Mouse (Mus musculus) CD8-positive naive resting alpha-beta T cell, adult 2 months (primary cell): ENCODE measurements around the gene Ppp1r18.

Experiments
- DNase-seq, 2 experiments: peaks; one replicate each; pipeline ENCODE4 v3.0.0; 2022; ENCODE audit warnings: low read depth in 2 of 2, low spot score in 2 of 2

Ppp1r18 gene

DNA sequence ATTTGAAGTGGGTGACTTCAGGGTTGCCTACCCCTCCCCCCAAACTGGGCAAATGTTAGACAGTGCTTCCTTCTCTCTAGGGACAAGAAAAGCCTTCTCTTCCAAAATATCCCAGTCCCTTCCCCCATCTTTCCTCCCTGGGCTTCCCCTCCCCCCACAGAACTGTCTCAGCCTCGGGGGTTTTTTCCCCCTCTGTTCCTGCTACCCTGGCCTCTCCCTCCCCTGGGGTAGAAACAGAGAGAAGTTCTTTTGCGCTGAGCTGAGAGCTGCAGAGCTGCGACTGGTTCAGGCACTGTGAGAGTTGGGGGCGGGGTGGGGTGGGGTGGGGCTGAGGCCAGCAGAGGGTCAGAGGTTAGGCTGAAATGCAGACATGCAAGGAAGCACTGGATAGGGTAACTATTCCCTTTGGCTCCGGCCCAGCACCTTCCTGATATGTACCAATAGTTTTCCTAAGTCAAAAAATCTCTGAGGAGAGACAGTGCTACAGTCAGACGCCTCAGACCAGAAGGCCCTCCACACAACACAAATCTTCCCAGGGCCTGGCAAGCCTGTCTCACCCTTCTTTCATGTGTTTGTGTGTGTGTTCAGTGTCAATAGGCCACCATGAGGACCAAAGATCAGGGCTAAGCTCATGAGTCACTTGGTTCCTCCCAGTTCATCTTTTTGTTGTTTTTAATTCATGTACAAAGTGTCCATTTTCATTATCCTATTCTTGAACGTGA lies 4.1 kb downstream of the Ppp1r18 start:
- no peak for DNase-seq

GRCm38 (mm10) chr17:35870151-35870883 lies 4.9 kb downstream of the Ppp1r18 start:
- peak; percentile 62 to 75 for DNase-seq

GRCm38 (mm10) chr17:35870884-35871696 lies 5.7 kb downstream of the Ppp1r18 start:
- peak; percentile 60 to 79 for DNase-seq

DNA sequence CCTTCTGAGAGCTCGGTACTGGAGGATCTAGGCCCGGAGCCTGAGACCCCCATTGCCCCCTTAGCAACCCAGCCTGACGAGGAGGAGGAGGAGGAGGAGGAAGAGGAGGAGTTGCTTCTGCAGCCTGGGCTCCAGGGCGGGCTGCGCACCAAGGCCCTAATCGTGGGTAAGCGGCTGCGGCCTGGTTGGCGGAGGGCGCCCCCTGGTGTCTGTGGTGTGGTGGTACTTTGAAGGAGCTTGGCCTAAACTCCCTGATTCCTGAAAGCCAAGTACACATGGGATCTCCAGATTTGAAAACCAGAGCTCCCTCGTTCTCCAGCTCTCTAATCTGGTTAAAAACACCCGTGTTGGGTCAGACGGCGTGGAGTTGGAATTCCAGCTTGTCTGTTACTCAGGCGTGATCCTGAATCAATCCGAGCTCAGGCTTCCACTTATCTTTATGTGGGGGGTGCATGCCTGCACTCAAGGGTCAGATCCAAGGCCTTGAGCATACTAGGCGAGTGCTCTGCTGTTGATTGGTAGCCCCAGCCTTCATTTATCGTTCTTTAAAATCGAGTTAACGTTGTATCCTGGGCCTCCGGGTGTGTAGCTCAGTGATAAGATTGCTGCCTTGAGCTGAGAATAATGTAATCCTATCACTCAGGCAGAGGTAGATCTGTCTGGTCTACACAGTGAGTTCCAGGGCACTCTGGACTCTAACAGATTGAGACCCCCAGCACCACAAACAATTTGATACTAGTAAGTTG lies 8.6 kb downstream of the Ppp1r18 start:
- peak; percentile 79 to 81 for DNase-seq

DNA sequence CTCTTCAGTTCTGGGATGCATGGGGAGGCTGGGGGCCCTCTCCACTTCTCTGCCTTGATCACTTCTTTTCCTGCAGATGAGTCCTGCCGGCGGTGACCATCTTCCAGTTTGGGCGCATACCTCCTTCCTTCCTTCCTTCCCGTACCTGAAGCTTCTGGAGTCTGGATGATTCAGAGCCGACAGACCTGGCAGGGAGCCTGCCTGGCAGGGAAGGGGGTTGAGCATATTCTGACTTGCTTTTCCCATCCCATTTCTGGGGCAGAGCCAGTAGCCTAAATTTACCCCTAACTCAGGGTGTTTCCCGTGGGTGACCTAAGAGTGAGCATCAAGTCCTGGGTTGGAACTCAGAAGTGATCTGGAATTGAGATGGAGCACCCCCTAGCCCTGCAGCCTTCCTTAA lies 9.3 kb downstream of the Ppp1r18 start:
- no peak for DNase-seq

DNA sequence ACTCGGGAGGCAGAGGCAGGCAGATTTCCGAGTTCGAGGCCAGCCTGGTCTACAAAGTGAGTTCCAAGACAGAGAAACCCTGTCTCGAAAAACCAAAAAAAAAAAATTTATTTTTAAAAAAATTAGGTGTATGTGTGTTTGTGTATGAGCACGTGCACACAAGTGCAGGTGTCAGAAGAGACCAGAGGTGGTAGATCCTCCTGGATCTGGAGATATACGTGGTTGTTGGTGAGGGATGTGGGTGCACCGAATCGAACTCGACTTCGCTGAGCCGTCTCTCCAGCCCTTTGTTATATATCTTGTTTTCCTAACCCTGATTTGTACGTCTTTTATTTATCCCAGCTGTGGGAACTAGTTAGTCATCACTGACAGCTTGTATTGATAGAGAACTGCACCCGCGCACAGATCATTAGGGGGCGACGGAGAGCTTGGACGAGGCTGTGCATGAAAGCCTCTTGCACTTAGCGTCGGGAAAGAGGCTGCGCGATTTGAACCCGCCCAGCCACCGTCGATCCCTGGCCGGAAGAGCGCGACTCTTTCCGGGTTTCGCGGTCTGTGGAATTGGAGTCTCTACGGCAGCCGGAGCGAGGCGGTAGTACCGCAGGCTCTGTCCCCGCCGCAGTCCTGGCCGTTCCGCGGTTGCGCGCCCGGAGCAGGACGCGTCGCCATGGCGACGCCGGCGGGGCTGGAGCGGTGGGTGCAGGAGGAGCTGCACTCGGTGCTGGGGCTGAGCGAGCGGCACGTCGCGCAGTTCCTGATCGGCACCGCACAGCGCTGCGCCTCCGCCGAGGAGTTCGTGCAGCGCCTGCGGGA lies 14.1 kb downstream of the Ppp1r18 start, which contains the start of gene Dhx16:
Gene Dhx16 (plus strand): TSS at position 575 of the 813 bp plus-strand sequence.
- peak; percentile 87 to 96 for DNase-seq

DNA sequence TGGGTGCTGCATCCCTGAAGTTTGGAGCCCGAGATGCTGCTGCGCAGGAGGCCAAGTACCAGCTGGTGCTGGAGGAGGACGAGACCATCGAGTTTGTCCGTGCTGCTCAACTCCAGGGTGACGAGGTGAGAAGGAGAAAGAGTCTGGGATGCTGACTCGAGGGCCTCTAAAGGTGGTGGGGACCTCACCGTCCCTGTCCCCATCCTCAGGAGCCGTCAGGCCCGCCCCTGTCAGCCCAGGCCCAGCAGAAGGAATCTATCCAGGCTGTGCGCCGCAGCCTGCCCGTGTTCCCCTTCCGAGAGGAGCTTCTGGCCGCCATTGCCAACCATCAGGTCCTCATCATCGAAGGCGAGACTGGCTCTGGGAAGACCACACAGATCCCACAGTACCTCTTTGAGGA lies 17.5 kb downstream of the Ppp1r18 start:
- DNase-seq = no peak

DNA sequence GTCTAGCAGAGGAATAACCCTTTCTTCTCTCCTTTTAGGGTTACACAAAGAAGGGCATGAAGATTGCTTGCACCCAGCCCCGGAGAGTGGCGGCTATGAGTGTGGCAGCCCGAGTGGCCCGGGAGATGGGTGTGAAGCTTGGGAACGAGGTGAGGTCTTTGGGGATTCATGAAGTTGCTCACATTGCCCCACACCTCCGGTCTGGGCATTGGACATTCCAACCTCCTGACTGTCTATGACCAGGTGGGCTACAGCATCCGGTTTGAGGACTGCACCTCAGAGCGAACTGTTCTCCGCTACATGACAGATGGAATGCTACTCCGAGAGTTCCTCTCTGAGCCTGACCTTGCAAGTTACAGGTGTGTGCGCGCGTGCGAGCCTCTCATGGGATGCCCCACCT lies 18.4 kb downstream of the Ppp1r18 start:
- DNase-seq = no peak

GRCm38 (mm10) chr17:35887725-35888124 lies 22.3 kb downstream of the Ppp1r18 start:
- no peak for DNase-seq

DNA sequence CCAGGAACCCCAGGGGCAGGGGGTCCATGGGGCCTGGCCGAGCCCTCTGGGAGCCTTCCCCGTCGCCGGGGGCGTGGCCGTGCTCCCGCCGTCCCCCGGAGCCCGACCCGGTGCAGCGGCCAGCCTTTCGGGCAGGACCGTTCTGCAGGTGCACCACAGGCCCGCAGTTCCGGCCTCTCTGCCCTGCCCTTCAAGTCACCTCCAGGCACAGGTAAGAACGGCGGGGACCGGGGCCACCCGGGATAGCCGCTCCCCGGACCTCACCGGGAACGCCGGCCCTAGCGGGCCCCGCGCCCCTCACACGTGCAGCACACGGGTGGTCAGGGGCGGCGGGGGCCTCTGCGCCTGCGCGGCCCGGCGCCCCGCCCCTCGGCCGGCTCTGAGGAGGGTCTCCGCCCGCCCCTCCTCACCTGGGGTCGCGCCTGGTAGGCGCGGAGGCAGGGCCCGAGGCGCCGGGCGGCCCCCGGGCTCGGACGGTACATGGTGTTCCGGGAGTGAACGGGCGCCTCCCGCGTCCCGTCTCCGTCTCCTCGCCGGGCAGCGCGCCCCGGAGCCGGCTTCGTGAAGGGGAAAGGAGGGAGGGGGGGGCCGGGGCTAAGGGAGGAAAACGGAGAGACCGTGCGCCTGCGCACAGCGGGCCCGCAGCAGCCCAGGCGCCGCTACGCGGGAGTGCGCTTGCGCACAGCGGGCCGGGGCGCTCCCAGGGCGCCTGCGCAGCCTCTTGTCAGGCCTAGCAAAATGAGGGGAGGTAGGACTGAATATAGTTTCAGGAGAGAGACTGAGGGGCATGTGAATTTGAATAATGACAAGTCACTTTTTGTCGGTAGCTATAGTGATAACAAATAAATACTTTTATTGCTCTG lies 31.6 kb downstream of the Ppp1r18 start, which contains the start of gene 2310061I04Rik:
Gene 2310061I04Rik (minus strand): TSS at position 651 of the 863 bp plus-strand sequence.
- DNase-seq = peak; percentile 87

DNA sequence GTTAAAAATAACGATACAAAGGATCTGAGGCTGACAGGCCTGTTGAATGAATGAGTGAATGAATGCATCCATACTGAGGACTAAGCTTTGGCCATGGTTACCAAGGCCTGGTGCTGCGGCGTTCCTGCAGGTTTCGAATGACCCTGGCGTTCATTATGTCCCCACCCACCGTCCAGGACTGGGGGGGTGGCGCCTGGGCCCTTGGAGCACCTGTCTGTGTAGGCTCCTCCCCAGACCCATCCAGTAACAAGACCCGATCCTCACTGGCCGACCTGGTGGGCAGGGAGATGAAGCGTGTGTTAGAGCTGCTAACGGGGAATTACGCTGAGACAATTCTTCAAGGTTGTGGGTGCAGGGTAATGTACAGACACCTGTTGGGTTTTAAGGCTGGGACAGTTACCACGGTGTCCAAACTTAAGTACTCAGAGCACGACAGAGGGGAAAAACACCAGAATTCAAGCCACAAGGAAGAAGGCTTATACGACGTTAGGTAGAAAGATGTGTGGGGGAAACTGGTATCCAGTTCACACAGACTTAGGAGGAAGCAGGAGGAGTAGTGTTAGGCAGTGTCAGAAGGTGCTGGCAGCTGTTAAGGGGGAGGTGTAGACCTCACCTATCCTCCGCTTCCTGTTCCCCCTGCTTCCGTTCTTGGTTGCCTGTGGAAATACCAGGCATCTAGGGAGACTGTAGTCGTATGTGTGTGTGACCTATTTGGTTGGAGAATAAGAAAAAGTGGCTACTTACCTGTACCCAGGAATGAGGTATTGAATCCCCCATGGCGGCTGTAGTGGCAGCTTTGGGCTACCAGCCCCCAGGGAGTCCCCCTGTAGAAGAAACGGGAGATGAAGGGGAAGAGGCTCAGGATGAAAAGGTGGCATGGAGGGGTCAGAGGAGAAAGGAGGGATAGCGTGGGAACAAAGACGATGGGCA lies 32.5 kb downstream of the Ppp1r18 start:
- DNase-seq = no peak

DNA sequence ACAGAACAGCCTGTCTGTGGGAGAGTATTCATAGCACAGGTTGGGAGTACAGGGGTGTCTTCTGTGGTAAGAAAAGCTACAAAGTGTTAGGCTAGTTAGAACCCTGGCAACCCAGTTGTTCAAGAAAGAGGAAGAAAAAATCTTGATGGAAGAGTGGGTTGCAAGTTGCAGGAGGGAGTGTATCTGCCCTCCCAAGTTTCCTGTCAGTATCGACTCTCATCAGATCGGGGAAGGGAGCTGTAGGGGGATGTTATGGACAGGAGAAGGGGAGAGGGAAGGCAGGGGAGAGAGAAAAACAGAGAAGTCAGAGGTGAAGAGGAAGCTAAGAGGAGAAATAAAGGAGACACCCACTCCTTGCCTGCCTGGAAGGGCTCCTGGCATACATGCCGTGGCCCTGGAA lies 35.2 kb downstream of the Ppp1r18 start:
- no peak for DNase-seq

GRCm38 (mm10) chr17:35903343-35903991 lies 38.1 kb downstream of the Ppp1r18 start:
- no peak for DNase-seq

- no peak for DNase-seq
Measured at GRCm38 (mm10) chr17:35903992-35904355, 38.6 kb downstream of the Ppp1r18 start.

DNA sequence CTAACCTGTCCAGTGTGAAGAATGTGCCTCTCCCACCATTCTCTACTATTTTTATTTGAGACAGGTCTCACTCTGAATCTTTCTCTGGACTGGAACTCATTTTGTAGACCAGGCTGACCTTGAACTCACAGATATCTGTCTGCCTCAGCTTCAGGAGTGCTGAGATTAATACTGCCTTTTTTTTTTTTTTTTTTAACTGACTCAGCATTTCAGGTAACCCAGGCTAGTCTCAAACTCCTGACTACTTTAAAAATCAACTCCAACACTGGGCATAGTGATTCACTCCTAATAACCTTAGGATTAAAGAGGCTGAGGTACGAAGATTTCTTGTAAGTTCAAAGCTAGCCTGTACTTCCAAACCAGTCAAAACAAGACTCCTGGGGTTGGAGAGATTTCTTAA lies 40.2 kb downstream of the Ppp1r18 start:
- DNase-seq = no peak

DNA sequence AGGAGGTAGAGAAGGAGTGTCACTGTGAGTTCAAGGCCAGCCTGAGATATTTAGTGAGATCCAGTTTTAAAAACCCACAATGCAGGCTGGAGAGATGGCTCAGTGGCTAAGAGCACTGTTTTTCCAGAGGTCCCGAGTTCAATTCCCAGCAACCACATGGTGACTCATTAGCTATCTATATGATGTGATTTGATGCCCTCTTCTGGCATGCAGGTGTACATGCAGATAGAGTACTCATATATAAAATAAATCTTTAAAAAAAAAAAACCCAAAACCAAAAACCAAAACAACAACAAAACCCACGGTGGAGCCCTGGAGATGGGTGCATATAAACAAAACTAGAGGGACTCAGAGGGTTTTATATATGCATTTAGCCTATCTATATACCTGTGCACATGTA lies 42.2 kb downstream of the Ppp1r18 start:
- peak in 1 of 2 experiments; percentile 16 for DNase-seq

- DNase-seq = no peak
Measured at GRCm38 (mm10) chr17:35909186-35909918, 44.0 kb downstream of the Ppp1r18 start.
